Mouse (Mus musculus) kidney, embryonic 16.5 days (tissue): ENCODE results near the gene P3h2. TPM values are rescaled to one million over a fixed set of nuclear protein-coding genes. Genes with fewer than 3 reads are reported as not detected.

Source experiments
- ATAC-seq: fragments of 200-750 bp; cut with Nextera tagmentation; 2 replicates; pipeline ENCODE4 v1.8.0; 2017; ENCODE audit warnings: moderate TSS enrichment; ENCODE audit not compliant: low FRiP score, low TSS enrichment
- H3K27ac ChIP-seq: fragments of 300-500 bp; sonication (generic); 2 replicates; pipeline ENCODE4 v1.5.1; 2014; ENCODE audit warnings: low read length
- H3K27me3 ChIP-seq: fragments of 300-500 bp; sonication (generic); 2 replicates; pipeline ENCODE4 v1.6.1; 2014; ENCODE audit warnings: low read length, control low read depth, mixed read lengths; ENCODE audit not compliant: insufficient read depth
- H3K36me3 ChIP-seq: fragments of 300-500 bp; sonication (generic); 2 replicates; pipeline ENCODE4 v1.6.1; 2014; ENCODE audit warnings: low read length, control low read depth, mixed read lengths; ENCODE audit not compliant: insufficient read depth
- H3K4me1 ChIP-seq: fragments of 300-500 bp; sonication (generic); 2 replicates; pipeline ENCODE4 v1.6.1; 2014; ENCODE audit warnings: low read length, control low read depth, mixed read lengths; ENCODE audit not compliant: insufficient read depth
- H3K4me2 ChIP-seq: fragments of 300-500 bp; sonication (generic); replicated peaks from 2 replicates; pipeline ENCODE4 v1.6.1; 2014; ENCODE audit warnings: low read depth, low read length
- H3K4me3 ChIP-seq: fragments of 300-500 bp; sonication (generic); 2 replicates; pipeline ENCODE4 v1.5.1; 2014; ENCODE audit warnings: mild to moderate bottlenecking, low read length
- H3K9ac ChIP-seq: fragments of 300-500 bp; sonication (generic); replicated peaks from 2 replicates; pipeline ENCODE4 v1.6.1; 2014; ENCODE audit warnings: low read length
- H3K9me3 ChIP-seq: fragments of 300-500 bp; sonication (generic); 2 replicates; pipeline ENCODE4 v1.6.1; 2016; ENCODE audit warnings: low read length, control low read depth
- WGBS: fragments of 180-500 bp; shearing (Covaris S2); extraction: QIAGEN DNeasy Blood & Tissue Kit; methylation state at CpG from one replicate; pipeline ENCODE4 v1.1.7; 2014; 5-methylcytosine and 5-hydroxymethylcytosine counted together
- polyA plus RNA-seq: library from polyadenylated mRNA; unstranded; fragments of >200 nt; fragmentation: Nextera tagmentation; extraction: Ambion mirVana; gene quantifications from 2 replicates; pipeline ENCODE4 v1.2.1, GENCODE M21; 2015

Gene P3h2
- polyA plus RNA-seq, 1 experiment from 2014 or later: 7.0 TPM

- no peak overlapping the region for H3K9ac ChIP-seq
- no peaks in the 10 kb centered on the region for H3K4me1 ChIP-seq
- no peak overlapping the region for H3K27ac ChIP-seq
- H3K36me3 ChIP-seq: 0 out of 2 replicates have a peak, but pooled peaks cover 4% of the 10 kb centered on the region
- H3K4me2 ChIP-seq: no peak overlapping the region
- no peak overlapping the region for H3K4me3 ChIP-seq
- no peaks in the 10 kb centered on the region for H3K9me3 ChIP-seq
- no peak for ATAC-seq
- 86% methylated on average over 5 of the region's 5 CpGs for whole genome bisulfite sequencing
- no peaks in the 10 kb centered on the region for H3K27me3 ChIP-seq
These were observed 134.9 kb downstream of the P3h2 start for GRCm38 (mm10) chr16:25970720-25971119.

GRCm38 (mm10) chr16:25970193-25970592 is 135.4 kb downstream of the P3h2 start:
- no peak overlapping the region for H3K4me2 ChIP-seq
- H3K36me3 ChIP-seq: 0 out of 2 replicates have a peak, but pooled peaks cover 8% of the 10 kb centered on the region

GRCm38 (mm10) chr16:25967297-25967696 is 138.3 kb downstream of the P3h2 start:
- H3K4me3 ChIP-seq: no peak overlapping the region
- H3K9me3 ChIP-seq: no peaks in the 10 kb centered on the region
- 20% methylated on average over 3 of the region's 3 CpGs for WGBS
- 0 out of 2 replicates have a peak, but pooled peaks cover 8% of the 10 kb centered on the region for H3K36me3 ChIP-seq
- ATAC-seq: no peak
- no peak overlapping the region for H3K27ac ChIP-seq
- H3K4me2 ChIP-seq: no peak overlapping the region
- H3K4me1 ChIP-seq: no peaks in the 10 kb centered on the region
- no peak overlapping the region for H3K9ac ChIP-seq
- no peaks in the 10 kb centered on the region for H3K27me3 ChIP-seq

More at GRCm38 (mm10) chr16:25970193-25970592, 135.4 kb downstream of the P3h2 start:
- Histone ChIP-seq H3K9me3 (no peaks in the 10 kb centered on the region), H3K27me3 (no peaks in the 10 kb centered on the region), H3K4me3 (no peak overlapping the region), H3K9ac (no peak overlapping the region), H3K27ac (no peak overlapping the region), H3K4me1 (no peaks in the 10 kb centered on the region)
- 82% methylated on average over 6 of the region's 6 CpGs for WGBS
- ATAC-seq: no peak

GRCm38 (mm10) chr16:25963856-25964255 is 141.7 kb downstream of the P3h2 start:
- H3K4me3 ChIP-seq: no peak overlapping the region
- H3K4me1 ChIP-seq: no peaks in the 10 kb centered on the region
- H3K9me3 ChIP-seq: no peaks in the 10 kb centered on the region
- H3K9ac ChIP-seq: no peak overlapping the region
- WGBS: 18% methylated on average over 3 of the region's 3 CpGs
- no peak overlapping the region for H3K4me2 ChIP-seq
- H3K27me3 ChIP-seq: no peaks in the 10 kb centered on the region
- H3K27ac ChIP-seq: no peak overlapping the region
- no peak for ATAC-seq
- peaks cover 4% of the 10 kb centered on the region; the same call in 1 of the 2 replicates for H3K36me3 ChIP-seq

- no peak overlapping the region for H3K4me2 ChIP-seq
- H3K36me3 ChIP-seq: peaks cover under 1% of the 10 kb centered on the region; the same call in 1 of the 2 replicates
- H3K9ac ChIP-seq: no peak overlapping the region
- no peaks in the 10 kb centered on the region for H3K4me1 ChIP-seq
- H3K27ac ChIP-seq: no peak overlapping the region
- no peaks in the 10 kb centered on the region for H3K9me3 ChIP-seq
- 94% methylated on average over 7 of the region's 7 CpGs for WGBS
- no peak for ATAC-seq
- H3K4me3 ChIP-seq: no peak overlapping the region
- H3K27me3 ChIP-seq: no peaks in the 10 kb centered on the region
These were observed 145.2 kb downstream of the P3h2 start for GRCm38 (mm10) chr16:25960345-25960744.

DNA sequence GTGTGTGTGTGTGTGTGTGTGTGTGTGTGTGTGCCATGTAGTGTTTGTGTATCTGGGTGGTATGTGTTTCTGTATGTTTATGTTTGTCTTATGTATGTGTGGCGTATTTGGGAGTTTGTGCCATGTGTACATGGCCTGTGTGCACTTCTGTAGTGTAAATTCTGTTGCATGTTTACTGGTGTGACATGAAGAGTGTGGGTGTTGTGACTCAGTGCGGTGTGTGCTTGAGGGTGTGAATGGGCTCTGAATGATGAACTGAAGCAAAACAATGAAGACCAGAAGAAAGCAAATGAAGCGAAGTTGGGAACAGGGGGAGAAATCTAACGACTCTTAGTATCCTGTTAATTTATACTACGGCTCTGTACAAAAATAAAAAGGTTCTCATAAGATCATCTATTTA is 145.7 kb downstream of the P3h2 start:
- Histone ChIP-seq H3K4me3 (no peak overlapping the region), H3K4me1 (no peaks in the 10 kb centered on the region), H3K27ac (no peak overlapping the region), H3K4me2 (no peak overlapping the region), H3K36me3 (no peaks in the 10 kb centered on the region; the same call in 1 of the 2 replicates), H3K9me3 (no peaks in the 10 kb centered on the region), H3K27me3 (no peaks in the 10 kb centered on the region), H3K9ac (no peak overlapping the region)
- 88% methylated on average over 5 of the region's 5 CpGs for WGBS
- no peak for ATAC-seq

GRCm38 (mm10) chr16:25958650-25959238 is 146.8 kb downstream of the P3h2 start:
- Histone ChIP-seq H3K4me1 (no peaks in the 10 kb centered on the region), H3K27me3 (no peaks in the 10 kb centered on the region), H3K4me2 (no peak overlapping the region), H3K9ac (no peak overlapping the region), H3K9me3 (no peaks in the 10 kb centered on the region), H3K4me3 (no peak overlapping the region), H3K27ac (no peak overlapping the region), H3K36me3 (no peaks in the 10 kb centered on the region; the same call in 1 of the 2 replicates)
- ATAC-seq: no peak
- WGBS: 63% methylated on average over 7 of the region's 7 CpGs

- ATAC-seq: no peak
- Histone ChIP-seq H3K4me1 (no peaks in the 10 kb centered on the region), H3K4me3 (no peak overlapping the region), H3K36me3 (no peaks in the 10 kb centered on the region; the same call in 1 of the 2 replicates), H3K4me2 (no peak overlapping the region), H3K9ac (no peak overlapping the region), H3K27ac (no peak overlapping the region), H3K27me3 (no peaks in the 10 kb centered on the region), H3K9me3 (no peaks in the 10 kb centered on the region)
- WGBS: 88% methylated on average over 10 of the region's 10 CpGs
These were observed 147.4 kb downstream of the P3h2 start for GRCm38 (mm10) chr16:25958213-25958612.

- H3K4me1 ChIP-seq: no peaks in the 10 kb centered on the region
- H3K27ac ChIP-seq: no peak overlapping the region
- H3K4me3 ChIP-seq: no peak overlapping the region
- no peak overlapping the region for H3K4me2 ChIP-seq
- 90% methylated on average over 6 of the region's 6 CpGs for WGBS
- H3K36me3 ChIP-seq: no peaks in the 10 kb centered on the region; the same call in 1 of the 2 replicates
- no peak overlapping the region for H3K9ac ChIP-seq
- no peak for ATAC-seq
- H3K27me3 ChIP-seq: no peaks in the 10 kb centered on the region
- H3K9me3 ChIP-seq: no peaks in the 10 kb centered on the region
These were observed 148.8 kb downstream of the P3h2 start for GRCm38 (mm10) chr16:25956831-25957230.

DNA sequence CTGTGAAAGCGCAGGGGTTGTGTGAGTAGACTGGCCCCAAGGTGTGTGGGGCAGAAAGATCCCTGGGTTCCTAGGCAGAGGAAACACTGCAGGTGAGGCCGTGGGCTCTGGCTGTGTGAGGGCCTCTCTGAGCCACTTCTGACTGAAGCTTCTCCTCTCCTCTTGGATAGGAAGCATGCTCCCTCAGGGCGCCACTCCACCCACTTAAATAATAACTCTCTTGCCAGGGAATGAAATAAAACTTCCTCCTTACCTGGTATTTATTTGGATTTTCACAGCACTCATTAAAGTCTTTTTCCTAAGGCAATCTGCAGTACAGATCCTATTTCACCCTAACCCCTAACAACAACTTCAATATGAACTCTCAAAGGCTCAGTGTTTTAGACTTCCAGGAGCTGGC is 151.0 kb downstream of the P3h2 start:
- Histone ChIP-seq H3K27me3 (no peaks in the 10 kb centered on the region), H3K36me3 (no peaks in the 10 kb centered on the region), H3K4me3 (no peak overlapping the region), H3K4me1 (no peaks in the 10 kb centered on the region), H3K4me2 (no peak overlapping the region), H3K27ac (no peak overlapping the region), H3K9me3 (no peaks in the 10 kb centered on the region), H3K9ac (no peak overlapping the region)
- no peak for ATAC-seq
- WGBS: 88% methylated on average over 3 of the region's 3 CpGs
